Mouse (Mus musculus): ENCODE data around the gene Ankmy1.
A peak's percentile ranks its signal among the peaks of the same experiment; 100 is the strongest.

The Ankmy1 gene

DNA sequence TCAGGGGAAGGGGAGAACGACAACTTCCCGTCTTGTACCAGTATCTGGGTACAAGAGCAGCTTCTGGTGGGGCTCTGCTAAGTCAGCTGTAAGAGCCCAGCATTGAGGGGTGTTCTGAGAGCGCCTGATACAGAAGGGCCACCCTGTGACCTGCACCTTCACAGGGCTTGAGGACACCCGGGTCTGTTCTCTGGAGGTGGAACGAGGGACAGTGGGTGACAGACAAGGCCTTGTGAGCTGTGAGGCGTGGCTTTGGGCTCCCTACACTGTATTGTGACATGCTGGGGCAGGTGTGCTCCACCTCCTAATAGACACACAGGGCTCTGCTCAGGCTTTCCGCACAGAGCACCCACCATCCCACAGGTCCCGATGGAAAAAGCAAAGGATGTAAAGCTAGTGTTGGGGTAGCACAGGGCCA is 9.0 kb upstream of the Ankmy1 start:
- DNase-seq (ENCODE audit: low spot score): no peak

DNA sequence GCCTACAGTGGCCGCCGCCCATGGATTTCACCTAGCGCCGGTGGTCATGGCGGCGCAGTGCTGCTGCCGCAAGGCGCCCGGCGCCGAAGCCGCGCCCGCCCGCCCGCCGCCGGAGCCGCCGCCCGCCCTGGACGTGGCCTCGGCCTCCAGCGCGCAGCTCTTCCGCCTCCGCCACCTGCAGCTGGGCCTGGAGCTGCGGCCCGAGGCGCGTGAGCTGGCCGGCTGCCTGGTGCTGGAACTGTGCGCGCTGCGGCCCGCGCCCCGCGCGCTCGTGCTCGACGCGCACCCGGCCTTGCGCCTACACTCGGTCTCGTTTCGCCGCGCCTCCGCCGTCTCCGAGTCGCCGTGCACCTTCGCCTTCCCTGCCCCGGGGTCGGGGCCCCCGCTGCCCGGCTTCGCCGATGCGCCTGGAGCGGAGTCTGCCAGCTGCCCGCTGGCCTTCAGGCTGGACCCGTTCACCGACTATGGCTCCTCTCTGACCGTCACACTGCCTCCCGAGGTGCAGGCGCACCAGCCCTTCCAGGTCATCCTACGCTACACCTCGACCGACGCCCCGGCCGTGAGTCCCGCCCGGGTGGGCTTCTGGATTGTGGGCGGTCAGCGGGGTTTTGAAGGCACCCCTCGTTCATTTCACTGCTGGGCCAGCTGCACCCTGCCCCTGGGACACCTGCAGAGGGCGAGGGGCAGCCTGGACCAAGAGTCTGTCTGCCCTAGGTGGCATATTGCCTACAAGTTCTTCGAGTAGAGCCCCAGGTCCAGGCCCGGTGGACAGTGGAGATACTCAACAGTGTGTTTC is 8.4 kb upstream of the Ankmy1 start:
- DNase-seq (ENCODE audit: low spot score): peak; percentile 40

DNA sequence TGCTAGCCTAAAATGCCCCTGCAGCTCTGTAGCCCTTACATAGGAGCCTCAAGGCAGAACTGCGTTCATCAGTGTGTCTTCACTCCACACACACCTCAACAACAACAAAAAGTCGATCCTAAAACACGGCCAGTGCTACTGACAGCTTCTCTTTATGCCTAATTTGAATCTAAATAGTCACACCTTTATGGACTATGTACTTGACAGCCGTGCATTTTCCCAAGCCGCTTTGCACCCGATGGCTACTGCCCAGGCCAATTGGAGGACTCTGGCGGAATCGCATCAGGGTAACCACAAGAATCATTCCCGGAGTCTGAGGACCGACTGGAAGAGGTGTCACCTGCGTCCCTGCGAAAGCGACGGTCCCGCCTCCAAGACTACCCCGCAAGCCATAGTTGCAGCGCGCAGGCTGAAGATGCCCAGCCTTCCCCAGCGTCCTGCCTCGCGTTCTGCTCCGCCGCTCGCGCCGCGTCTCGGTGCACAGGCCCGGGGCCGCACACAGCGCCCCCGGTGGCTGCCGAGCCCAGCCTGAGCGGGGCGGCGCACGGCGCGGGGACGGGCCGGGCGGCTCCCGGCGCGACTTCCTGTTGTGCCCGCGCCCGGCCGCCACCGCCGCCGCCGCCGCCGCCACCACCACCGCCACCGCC is 7.7 kb upstream of the Ankmy1 start, which contains the start of gene Rnpepl1:
TSS of gene Rnpepl1 (plus strand) at position 545 of the 647 bp plus-strand sequence.
- peak; percentile 68 for DNase-seq (ENCODE audit: low spot score)

DNA sequence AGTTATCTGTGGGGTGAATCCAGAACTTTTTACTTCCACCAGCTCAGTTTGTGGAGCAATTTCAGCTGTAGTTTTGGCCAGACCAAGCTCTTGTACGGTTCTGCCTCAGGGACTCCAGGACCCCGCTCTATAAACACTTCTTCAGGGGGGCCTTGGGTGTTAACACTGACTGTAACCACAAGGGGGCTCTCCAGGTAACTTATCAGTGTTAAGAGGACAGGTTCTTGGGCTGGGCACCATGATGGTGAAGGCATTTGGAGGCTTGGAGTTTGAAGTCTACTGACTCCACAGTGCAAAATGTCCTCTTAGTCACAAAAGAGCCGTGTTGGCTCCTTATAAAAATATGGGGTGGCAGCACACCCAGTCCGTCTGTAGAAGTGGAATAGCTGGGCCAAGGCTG is 6.4 kb upstream of the Ankmy1 start:
- DNase-seq (ENCODE audit: low spot score): no peak

DNA sequence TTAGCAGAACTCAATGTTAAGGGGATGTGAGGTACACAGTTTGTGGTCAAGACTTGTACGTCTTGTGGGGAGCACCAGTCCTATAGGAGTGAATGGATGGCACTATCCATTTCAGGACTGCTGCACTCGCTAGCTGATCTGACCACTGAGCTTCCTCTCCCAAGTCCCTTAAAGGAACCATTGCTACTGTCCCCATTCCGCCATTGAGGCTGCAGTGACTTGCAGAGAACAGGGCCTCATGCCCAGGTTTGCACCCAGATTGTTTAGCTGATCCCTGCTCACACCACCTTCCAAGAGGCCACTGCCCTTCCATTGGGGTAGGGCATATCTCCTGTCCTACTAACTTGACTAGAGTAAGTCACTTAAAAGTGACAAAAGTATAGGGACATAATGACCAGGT is 6.0 kb upstream of the Ankmy1 start:
- no peak for DNase-seq (ENCODE audit: low spot score)

DNA sequence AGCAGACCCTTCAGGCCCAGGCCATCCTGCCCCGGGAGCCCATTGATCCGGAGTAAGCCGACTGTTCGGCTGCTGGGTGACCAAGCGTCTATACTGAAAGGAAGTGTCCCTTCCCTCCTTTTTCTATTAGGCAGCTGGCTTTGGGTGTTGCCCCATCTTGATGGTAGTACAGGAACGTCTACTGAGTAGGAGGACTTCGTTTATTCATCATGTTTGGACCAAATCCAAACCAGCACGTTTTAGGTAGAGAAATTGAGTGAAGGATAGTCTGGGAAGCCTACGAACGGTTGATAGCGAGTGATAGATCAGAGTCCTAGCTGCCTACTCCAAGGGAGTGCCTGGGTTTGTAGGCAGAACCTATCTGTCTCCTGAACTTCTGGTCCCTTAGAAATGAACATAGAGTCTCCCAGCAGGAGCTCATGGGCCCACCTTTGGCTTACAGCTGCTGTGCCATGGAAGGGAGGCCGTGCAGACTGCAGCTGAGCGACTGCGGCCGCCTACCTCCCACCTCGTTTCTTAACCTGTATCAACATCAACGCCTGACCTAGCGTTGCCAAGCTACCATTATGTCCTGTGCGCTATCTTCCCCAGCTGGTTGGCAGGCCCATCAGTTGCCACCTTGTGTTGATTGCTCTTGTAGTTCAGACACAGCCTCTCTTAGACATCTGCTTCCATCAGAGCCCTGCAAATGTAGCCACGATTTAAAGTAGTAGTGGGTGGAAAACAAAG is 5.1 kb upstream of the Ankmy1 start:
- no peak for DNase-seq (ENCODE audit: low spot score)

DNA sequence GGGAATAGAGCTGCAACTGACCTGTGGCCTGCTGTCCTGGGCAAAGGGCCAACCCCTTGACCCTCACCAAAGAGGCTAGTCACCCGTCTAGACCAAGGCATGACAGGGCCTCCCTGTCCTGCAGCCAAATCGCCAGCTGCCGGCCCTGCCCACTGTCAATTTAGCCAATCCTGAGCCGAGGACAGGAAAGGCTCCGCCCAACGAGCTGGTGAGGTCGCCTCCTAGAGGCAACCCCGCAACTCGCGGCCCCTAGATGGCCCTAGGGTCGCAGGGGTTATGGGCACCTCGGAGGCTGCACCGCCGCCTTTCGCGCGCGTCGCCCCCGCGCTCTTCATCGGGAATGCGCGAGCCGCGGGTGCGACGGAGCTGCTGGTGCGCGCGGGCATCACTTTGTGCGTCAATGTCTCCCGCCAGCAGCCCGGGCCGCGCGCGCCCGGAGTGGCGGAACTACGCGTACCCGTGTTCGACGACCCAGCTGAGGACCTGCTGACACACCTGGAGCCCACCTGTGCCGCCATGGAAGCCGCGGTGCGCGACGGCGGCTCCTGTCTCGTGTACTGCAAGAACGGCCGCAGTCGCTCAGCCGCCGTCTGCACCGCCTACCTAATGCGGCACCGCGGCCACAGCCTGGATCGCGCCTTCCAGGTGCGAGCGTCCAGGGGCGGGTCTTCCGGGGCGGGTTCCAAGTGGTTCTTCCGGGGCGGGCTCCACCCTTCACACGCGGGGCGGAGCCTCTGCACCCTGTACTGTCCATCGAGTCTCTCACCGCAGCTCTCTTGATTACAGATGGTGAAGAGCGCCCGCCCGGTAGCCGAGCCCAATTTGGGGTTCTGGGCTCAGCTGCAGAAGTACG is 4.3 kb upstream of the Ankmy1 start, which contains the start of gene Dusp28:
TSS of gene Dusp28 (plus strand) at position 203 of the 853 bp plus-strand sequence.
- peak; percentile 80 for DNase-seq (ENCODE audit: low spot score)

DNA sequence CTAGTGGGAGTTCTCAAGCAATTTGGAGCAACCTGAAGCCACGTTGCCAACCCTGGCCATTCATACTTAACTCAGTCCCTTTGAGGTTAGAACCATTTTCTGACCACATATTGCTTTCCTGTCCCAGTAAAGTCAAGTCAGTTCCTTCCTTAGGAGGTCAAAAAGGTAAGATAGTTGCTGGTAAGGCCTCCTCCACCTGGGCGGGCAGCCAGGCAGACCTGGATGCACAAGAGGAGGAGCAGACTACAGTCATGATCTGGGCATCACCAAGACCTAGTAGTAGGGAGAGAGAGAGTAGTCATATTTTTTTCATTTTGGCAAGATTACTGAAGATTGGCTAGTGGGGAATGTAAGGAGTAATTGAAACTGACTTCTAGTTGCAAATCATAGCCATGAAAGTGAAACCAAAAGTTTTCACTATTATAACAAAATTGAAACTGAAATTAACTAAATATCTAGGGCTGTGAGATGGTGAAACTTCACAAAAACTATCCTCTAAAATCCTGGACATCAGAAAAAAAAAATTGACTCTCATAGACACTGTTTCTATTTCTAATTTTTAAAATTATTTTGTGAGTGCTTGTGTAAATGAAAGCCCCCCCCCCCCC is 3.1 kb upstream of the Ankmy1 start:
- DNase-seq (ENCODE audit: low spot score): no peak

GRCm38 (mm10) chr1:92903627-92904026 is 921 bp upstream of the Ankmy1 start:
- no peak for DNase-seq (ENCODE audit: low spot score)

GRCm38 (mm10) chr1:92895089-92895488 is 7.6 kb downstream of the Ankmy1 start:
- peak; percentile 31 for DNase-seq (ENCODE audit: low spot score)

DNA sequence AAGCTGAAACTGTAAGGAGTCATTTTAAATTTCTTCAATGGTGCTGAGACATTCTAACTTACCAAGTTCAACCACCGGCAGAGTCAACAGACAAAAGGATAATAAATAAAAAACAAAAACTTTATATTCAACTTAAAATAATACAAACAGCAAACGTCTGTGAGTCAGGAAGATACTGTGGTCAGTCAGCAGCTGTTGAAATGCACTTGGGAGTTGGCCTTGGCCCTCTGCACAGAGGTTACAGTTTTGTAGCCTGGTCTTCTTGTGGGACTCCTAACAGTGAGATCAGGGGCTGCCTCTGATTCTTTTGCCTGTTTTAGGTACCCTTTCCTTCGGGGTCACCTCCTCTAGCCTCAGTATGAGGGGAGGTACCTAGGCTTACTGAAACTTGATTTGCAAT is 8.8 kb downstream of the Ankmy1 start:
- DNase-seq (ENCODE audit: low spot score): no peak

DNA sequence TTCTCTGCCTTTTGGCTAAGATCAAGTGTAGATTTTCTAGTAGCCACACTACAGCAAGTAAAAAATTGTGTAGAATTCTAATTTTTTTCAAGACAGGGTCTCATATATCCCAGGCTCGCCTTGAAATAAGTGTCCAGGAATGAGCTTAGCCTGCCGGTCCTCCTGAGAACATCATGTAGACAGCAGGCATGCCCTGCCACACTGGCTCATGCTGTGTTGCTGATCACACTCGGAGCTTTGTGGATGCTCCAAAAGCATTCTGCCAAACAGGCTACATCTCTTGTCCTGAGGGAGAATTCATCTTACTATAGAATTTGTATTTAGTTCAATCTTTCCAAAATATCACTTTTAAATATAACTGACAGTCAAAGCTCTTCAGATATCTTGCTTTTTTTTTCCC is 9.9 kb downstream of the Ankmy1 start:
- no peak for DNase-seq (ENCODE audit: low spot score)

DNA sequence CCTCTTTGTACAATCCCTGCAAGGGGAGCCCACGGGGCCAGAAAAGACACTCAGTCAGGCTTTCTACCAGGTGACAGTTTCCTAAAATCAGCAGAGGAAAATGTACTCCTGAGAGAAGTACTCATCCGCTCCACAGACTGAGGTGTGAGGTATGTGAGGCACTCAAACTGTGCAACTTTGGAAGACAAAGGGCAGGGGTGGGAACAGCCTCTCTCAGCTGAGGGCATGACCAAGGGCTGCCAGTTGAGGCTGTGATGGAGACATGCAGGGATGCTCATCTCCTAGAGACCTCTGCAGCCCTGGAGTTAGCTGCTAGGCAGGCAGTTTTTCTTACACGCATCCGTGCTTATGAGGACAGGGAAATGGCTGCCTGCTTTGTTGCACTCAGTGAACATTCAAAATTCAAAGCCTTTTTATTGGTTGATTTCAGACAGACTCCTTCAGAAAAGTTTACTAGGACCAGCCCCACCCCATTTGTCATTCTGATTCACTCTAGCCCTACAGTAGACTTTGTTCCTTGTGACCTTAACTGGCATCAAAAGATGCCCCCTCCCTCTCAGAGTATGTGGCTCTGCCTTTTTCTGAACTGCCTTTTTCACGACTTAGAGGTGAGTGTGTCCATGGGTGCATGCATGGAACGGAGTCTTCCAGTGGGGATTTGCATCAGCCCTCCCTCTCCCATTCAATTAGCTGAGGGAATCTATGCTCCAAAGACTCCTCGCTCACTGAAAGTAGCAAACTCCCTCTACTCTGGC is 13.6 kb downstream of the Ankmy1 start:
- DNase-seq (ENCODE audit: low spot score): no peak

- DNase-seq (ENCODE audit: low spot score): no peak
These were observed 20.7 kb downstream of the Ankmy1 start for GRCm38 (mm10) chr1:92881982-92882381.

- DNase-seq (ENCODE audit: low spot score): no peak
These were observed 22.6 kb downstream of the Ankmy1 start for GRCm38 (mm10) chr1:92880101-92880500.

DNA sequence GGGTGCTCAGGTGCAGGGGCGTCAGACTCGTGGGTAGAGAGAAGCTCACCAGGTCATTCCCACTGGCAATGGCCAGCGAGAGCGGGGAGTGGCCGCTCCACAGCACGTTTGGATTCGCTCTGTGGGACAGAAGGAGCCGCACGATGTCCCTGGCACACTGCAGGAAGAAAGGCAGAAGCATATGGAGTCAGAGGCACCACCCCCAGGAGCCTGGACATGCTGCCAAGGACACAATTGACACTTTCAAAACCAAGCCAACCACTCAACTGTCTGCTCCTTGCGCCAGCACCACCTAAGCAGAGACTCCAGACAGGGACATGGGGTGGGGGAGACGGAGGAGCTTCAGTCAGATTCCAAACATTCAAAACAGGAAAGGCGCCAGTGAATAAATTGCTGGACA is 23.4 kb downstream of the Ankmy1 start:
- DNase-seq (ENCODE audit: low spot score): no peak

- DNase-seq (ENCODE audit: low spot score): no peak
These were observed 24.5 kb downstream of the Ankmy1 start for GRCm38 (mm10) chr1:92878066-92878741.

DNA sequence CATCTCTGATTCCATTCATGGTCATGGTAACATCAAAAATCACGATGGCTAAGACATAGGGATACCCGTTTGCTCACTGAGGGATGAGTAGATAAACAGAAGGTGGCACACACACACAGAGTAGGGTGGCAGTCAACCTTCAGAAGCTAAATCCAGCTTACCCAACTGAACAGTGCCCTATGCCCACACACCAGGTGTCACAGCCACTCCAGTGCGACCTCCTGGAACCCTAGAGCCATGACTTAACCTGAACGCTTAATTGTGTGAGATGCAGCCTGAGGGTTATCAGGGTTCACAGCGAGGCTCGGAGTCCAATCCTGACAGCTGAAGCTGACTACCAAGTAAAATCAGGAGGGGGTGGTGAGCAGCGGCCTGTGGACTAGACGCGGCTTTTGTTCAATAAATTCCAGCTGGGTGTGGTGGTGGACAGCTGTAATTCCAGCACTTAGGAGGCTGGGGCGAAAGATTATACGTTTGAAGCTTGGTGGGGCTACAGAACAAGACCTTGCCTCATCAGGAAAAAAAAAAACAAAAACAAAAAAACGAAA is 25.2 kb downstream of the Ankmy1 start:
- DNase-seq (ENCODE audit: low spot score): no peak

GRCm38 (mm10) chr1:92875360-92876111 is 27.2 kb downstream of the Ankmy1 start:
- no peak for DNase-seq (ENCODE audit: low spot score)
